Mouse (Mus musculus) olfactory bulb, adult 2 months (tissue): Measurements from ENCODE around the gene Noc3l.

Source experiments
- CTCF ChIP-seq: fragments of 200-500 bp; IDR thresholded peaks from 2 replicates; pipeline ENCODE4 v1.5.1; 2012; ENCODE audit warnings: low read depth, mild to moderate bottlenecking, low read length, moderate library complexity; ENCODE audit not compliant: insufficient read depth
- POLR2A ChIP-seq: fragments of 200-500 bp; IDR thresholded peaks from 2 replicates; pipeline ENCODE4 v1.6.1; 2012; ENCODE audit warnings: mild to moderate bottlenecking, low read depth, low read length, moderate library complexity; ENCODE audit not compliant: insufficient read depth

- TF ChIP-seq POLR2A, result no peak
- TF ChIP-seq CTCF, result no peak
Measured at GRCm38 (mm10) chr19:38760441-38760840, 58.6 kb downstream of the Noc3l start.
